Mouse (Mus musculus) small intestine, adult 2 months (tissue): Measurements from ENCODE around the gene Hsd3b7. TPM values are rescaled to one million over a fixed set of nuclear protein-coding genes. Genes with fewer than 3 reads are reported as not detected.

Experiments used
- H3K27ac ChIP-seq: fragments of 200-500 bp; 2 replicates; pipeline ENCODE4 v1.5.1; 2012; ENCODE audit warnings: low read depth, low read length, control low read depth, inconsistent platforms; ENCODE audit not compliant: insufficient read depth
- H3K27me3 ChIP-seq: fragments of 200-500 bp; 2 replicates; pipeline ENCODE4 v1.6.1; 2012; ENCODE audit warnings: mild to moderate bottlenecking, moderate library complexity, low read length, inconsistent platforms; ENCODE audit not compliant: control insufficient read depth, insufficient read depth
- H3K36me3 ChIP-seq: fragments of 200-500 bp; 2 replicates; pipeline ENCODE4 v1.6.1; 2012; ENCODE audit warnings: mild to moderate bottlenecking, low read length, control low read depth, inconsistent platforms; ENCODE audit not compliant: control insufficient read depth, insufficient read depth
- H3K4me1 ChIP-seq: fragments of 200-500 bp; 2 replicates; pipeline ENCODE4 v1.6.1; 2012; ENCODE audit warnings: low read length, inconsistent platforms, mixed read lengths; ENCODE audit not compliant: control insufficient read depth, insufficient read depth, insufficient read length
- H3K4me3 ChIP-seq: fragments of 200-500 bp; 2 replicates; pipeline ENCODE4 v1.5.1; 2012; ENCODE audit warnings: low read depth, mild to moderate bottlenecking, control low read depth, inconsistent platforms, low read length, moderate library complexity
- CTCF ChIP-seq: fragments of 200-500 bp; IDR thresholded peaks from 2 replicates; pipeline ENCODE4 v1.5.1; 2012; ENCODE audit warnings: low read depth, mild to moderate bottlenecking, control low read depth, inconsistent platforms, low read length, moderate library complexity, mixed read lengths; ENCODE audit not compliant: insufficient replicate concordance, insufficient read length; ENCODE audit errors: extremely low read depth
- POLR2A ChIP-seq: fragments of 200-500 bp; IDR thresholded peaks from 2 replicates; pipeline ENCODE4 v1.6.1; 2012; ENCODE audit warnings: low read depth, mild to moderate bottlenecking, control low read depth, inconsistent platforms, low read length, moderate library complexity
- WGBS: fragments of 180-500 bp; shearing (Covaris S2); methylation state at CpG from one replicate; pipeline ENCODE4 v1.1.7; 2018; 5-methylcytosine and 5-hydroxymethylcytosine counted together
- polyA plus RNA-seq: library from polyadenylated mRNA; depleted of rRNA; stranded (reverse); fragments of >200 nt; gene quantifications from 2 replicates; pipeline ENCODE4 v1.2.3, GENCODE M21; 2012; rRNA removed

Gene Hsd3b7
- polyA plus RNA-seq, 1 experiment = 45.7 TPM

- 42% methylated on average over 5 of the region's 5 CpGs for WGBS
Measured at GRCm38 (mm10) chr7:127850906-127851305, 50.5 kb downstream of the Hsd3b7 start.

More at GRCm38 (mm10) chr7:127850906-127851305, 50.5 kb downstream of the Hsd3b7 start:
- Histone ChIP-seq H3K27me3 (no peaks in the 10 kb centered on the region), H3K4me3 (no peak overlapping the region), H3K36me3 (peaks cover 23% of the 10 kb centered on the region), H3K4me1 (no peaks in the 10 kb centered on the region), H3K27ac (no peak overlapping the region)
- TF ChIP-seq POLR2A = no peak
- no peak for TF ChIP-seq CTCF

Other genes starting within 250 kb of the Hsd3b7 start
- 3.0 and 4.8 TPM in 2 replicates for gene Tmem265, start 239.2 kb upstream of the Hsd3b7 start, polyA plus RNA-seq
- 23.3 and 43.2 TPM in 2 replicates for gene Phkg2, start 227.3 kb upstream of the Hsd3b7 start, polyA plus RNA-seq
- 1.5 TPM in 2 replicates for gene Ccdc189, start 212.0 kb upstream of the Hsd3b7 start, polyA plus RNA-seq
- 10.6 and 20.6 TPM in 2 replicates for gene Rnf40, start 211.8 kb upstream of the Hsd3b7 start, polyA plus RNA-seq
- 4.4 and 5.5 TPM in 2 replicates for gene Zfp629, start 184.8 kb upstream of the Hsd3b7 start, polyA plus RNA-seq
- gene Bcl7c, start 91.7 kb upstream of the Hsd3b7 start, polyA plus RNA-seq = 11.1 and 24.6 TPM in 2 replicates
- 7.1 and 8.3 TPM in 2 replicates for gene Ctf1, start 87.9 kb upstream of the Hsd3b7 start, polyA plus RNA-seq
- not detected in 2 replicates for gene Ctf2, start 68.4 kb upstream of the Hsd3b7 start, polyA plus RNA-seq
- gene Fbxl19, start 56.1 kb upstream of the Hsd3b7 start, polyA plus RNA-seq = 23.2 and 53.0 TPM in 2 replicates
- 17.9 and 21.3 TPM in 2 replicates for gene Orai3, start 30.8 kb upstream of the Hsd3b7 start, polyA plus RNA-seq
- 5.2 and 9.2 TPM in 2 replicates for gene Setd1a, start 23.9 kb upstream of the Hsd3b7 start, polyA plus RNA-seq
- gene Gm49388, start 15.0 kb upstream of the Hsd3b7 start, polyA plus RNA-seq = 0.39 TPM in 1 of 2 replicates, not detected in the other
- gene Stx4a, start 23.7 kb downstream of the Hsd3b7 start, polyA plus RNA-seq = 27.3 and 68.2 TPM in 2 replicates
- gene Stx1b, start 23.9 kb downstream of the Hsd3b7 start, polyA plus RNA-seq = 1.2 and 1.8 TPM in 2 replicates
- 8.0 and 13.6 TPM in 2 replicates for gene Zfp646, start 75.6 kb downstream of the Hsd3b7 start, polyA plus RNA-seq
- 3.7 and 7.1 TPM in 2 replicates for gene Zfp668, start 76.2 kb downstream of the Hsd3b7 start, polyA plus RNA-seq
- gene Prss53, start 90.4 kb downstream of the Hsd3b7 start, polyA plus RNA-seq = 1.6 and 2.1 TPM in 2 replicates
- gene Gm21974, start 94.8 kb downstream of the Hsd3b7 start, polyA plus RNA-seq = not detected in 2 replicates
- gene Vkorc1, start 95.0 kb downstream of the Hsd3b7 start, polyA plus RNA-seq = 94.3 and 97.7 TPM in 2 replicates
- gene Bckdk, start 103.5 kb downstream of the Hsd3b7 start, polyA plus RNA-seq = 54.4 and 68.3 TPM in 2 replicates
- gene Kat8, start 111.9 kb downstream of the Hsd3b7 start, polyA plus RNA-seq = 5.2 and 8.3 TPM in 2 replicates
- 30.0 and 41.3 TPM in 2 replicates for gene Prss8, start 129.5 kb downstream of the Hsd3b7 start, polyA plus RNA-seq
- 2.6 and 3.3 TPM in 2 replicates for gene Prss36, start 146.1 kb downstream of the Hsd3b7 start, polyA plus RNA-seq
- 90.6 and 184 TPM in 2 replicates for gene Fus, start 166.9 kb downstream of the Hsd3b7 start, polyA plus RNA-seq
- 602 and 952 TPM in 2 replicates for gene Pycard, start 193.3 kb downstream of the Hsd3b7 start, polyA plus RNA-seq
- 7.4 and 8.8 TPM in 2 replicates for gene Trim72, start 203.3 kb downstream of the Hsd3b7 start, polyA plus RNA-seq